Mouse (Mus musculus): Measurements from ENCODE around the gene Psmd11. TPM values are rescaled to one million over a fixed set of nuclear protein-coding genes. Genes with fewer than 3 reads are reported as not detected.

Psmd11 gene
- polyA plus RNA-seq, 1 experiment from 2014 or later, result 194 TPM

- peaks cover 17% of the 10 kb centered on the region for H3K27me3 ChIP-seq (replicated peaks)
Observed at GRCm38 (mm10) chr11:80476222-80477189, 48.1 kb downstream of the Psmd11 start, which contains the start of gene Cdk5r1. Gene Cdk5r1 (plus strand): TSS chr11:80477023.

GRCm38 (mm10) chr11:80477341-80478199, 49.2 kb downstream of the Psmd11 start:
- peak overlapping the region; percentile 81 for H3K4me3 ChIP-seq
- peak overlapping the region; percentile 86 for H3K9ac ChIP-seq
- peaks cover 21% of the 10 kb centered on the region for H3K4me1 ChIP-seq
- ATAC-seq (ENCODE audit: extremely low read depth, insufficient number of reproducible peaks, low FRiP score, low TSS enrichment), result no peak
- WGBS, result 10% methylated on average over 55 of the region's 55 CpGs
- H3K36me3 ChIP-seq, result peaks cover 24% of the 10 kb centered on the region
- H3K9me3 ChIP-seq, result no peaks in the 10 kb centered on the region
- H3K4me2 ChIP-seq, result peak overlapping the region; percentile 100
- peaks cover 17% of the 10 kb centered on the region for H3K27me3 ChIP-seq (replicated peaks)
- H3K27ac ChIP-seq (replicated peaks), result peak overlapping the region; percentile 59

More at GRCm38 (mm10) chr11:80476222-80477189, 48.1 kb downstream of the Psmd11 start, which contains the start of gene Cdk5r1:
- Histone ChIP-seq H3K4me3 (peak within 1 kb of the TSS; percentile 81), H3K9ac (peak within 1 kb of the TSS; percentile 86), H3K4me2 (peak within 1 kb of the TSS; percentile 100), H3K4me1 (peaks cover 21% of the 10 kb centered on the region), H3K36me3 (peaks cover 35% of the 10 kb centered on the region), H3K27ac (replicated peaks) (peak within 1 kb of the TSS; percentile 63), H3K9me3 (no peaks in the 10 kb centered on the region)
- ATAC-seq (ENCODE audit: extremely low read depth, insufficient number of reproducible peaks, low FRiP score, low TSS enrichment), result peak; percentile 86
- 1% methylated on average over 61 of the region's 116 CpGs for WGBS

GRCm38 (mm10) chr11:80478694-80479412, 50.4 kb downstream of the Psmd11 start:
- Histone ChIP-seq H3K27ac (replicated peaks) (no peak overlapping the region), H3K9me3 (no peaks in the 10 kb centered on the region), H3K4me3 (peak overlapping the region; percentile 8; the same call in 1 of the 2 replicates), H3K27me3 (replicated peaks) (peaks cover 27% of the 10 kb centered on the region), H3K9ac (0 out of 2 replicates have a peak overlapping the region, but pooled peaks have one; percentile 7), H3K4me2 (peak overlapping the region; percentile 100), H3K36me3 (peaks cover 13% of the 10 kb centered on the region), H3K4me1 (peaks cover 21% of the 10 kb centered on the region)
- 74% methylated on average over 14 of the region's 14 CpGs for WGBS
- ATAC-seq (ENCODE audit: extremely low read depth, insufficient number of reproducible peaks, low FRiP score, low TSS enrichment), result no peak

GRCm38 (mm10) chr11:80479425-80479824, 51.0 kb downstream of the Psmd11 start:
- Histone ChIP-seq H3K4me1 (peaks cover 21% of the 10 kb centered on the region), H3K9ac (no peak overlapping the region), H3K4me3 (no peak overlapping the region), H3K4me2 (no peak overlapping the region), H3K27me3 (replicated peaks) (peaks cover 29% of the 10 kb centered on the region), H3K27ac (replicated peaks) (no peak overlapping the region), H3K9me3 (no peaks in the 10 kb centered on the region), H3K36me3 (peaks cover 9% of the 10 kb centered on the region; the same call in 1 of the 2 replicates)
- no peak for ATAC-seq (ENCODE audit: extremely low read depth, insufficient number of reproducible peaks, low FRiP score, low TSS enrichment)
- 71% methylated on average over 5 of the region's 5 CpGs for WGBS

- Histone ChIP-seq H3K4me2 (no peak overlapping the region), H3K9ac (no peak overlapping the region), H3K9me3 (no peaks in the 10 kb centered on the region), H3K27ac (replicated peaks) (no peak overlapping the region), H3K4me3 (no peak overlapping the region), H3K27me3 (replicated peaks) (peaks cover 29% of the 10 kb centered on the region), H3K4me1 (peaks cover 22% of the 10 kb centered on the region), H3K36me3 (peaks cover 4% of the 10 kb centered on the region; the same call in 1 of the 2 replicates)
- no peak for ATAC-seq (ENCODE audit: extremely low read depth, insufficient number of reproducible peaks, low FRiP score, low TSS enrichment)
- WGBS, result 83% methylated on average over 31 of the region's 31 CpGs
Observed at GRCm38 (mm10) chr11:80479906-80480866, 51.8 kb downstream of the Psmd11 start.

GRCm38 (mm10) chr11:80481409-80482050, 53.1 kb downstream of the Psmd11 start:
- ATAC-seq (ENCODE audit: extremely low read depth, insufficient number of reproducible peaks, low FRiP score, low TSS enrichment), result no peak
- H3K4me3 ChIP-seq, result no peak overlapping the region
- no peak overlapping the region for H3K4me2 ChIP-seq
- no peak overlapping the region for H3K9ac ChIP-seq
- H3K27ac ChIP-seq (replicated peaks), result no peak overlapping the region
- no peaks in the 10 kb centered on the region for H3K9me3 ChIP-seq
- WGBS, result 75% methylated on average over 13 of the region's 13 CpGs
- H3K27me3 ChIP-seq (replicated peaks), result peaks cover 29% of the 10 kb centered on the region
- H3K36me3 ChIP-seq, result peaks cover 4% of the 10 kb centered on the region; the same call in 1 of the 2 replicates
- peaks cover 31% of the 10 kb centered on the region for H3K4me1 ChIP-seq

GRCm38 (mm10) chr11:80482347-80482746, 53.9 kb downstream of the Psmd11 start:
- WGBS, result 87% methylated on average over 10 of the region's 10 CpGs
- peaks cover 4% of the 10 kb centered on the region; the same call in 1 of the 2 replicates for H3K36me3 ChIP-seq

GRCm38 (mm10) chr11:80482921-80483320, 54.5 kb downstream of the Psmd11 start:
- no peak for ATAC-seq (ENCODE audit: extremely low read depth, insufficient number of reproducible peaks, low FRiP score, low TSS enrichment)
- no peak overlapping the region for H3K4me3 ChIP-seq
- WGBS, result 85% methylated on average over 7 of the region's 7 CpGs
- H3K36me3 ChIP-seq, result peaks cover 4% of the 10 kb centered on the region; the same call in 1 of the 2 replicates
- H3K4me2 ChIP-seq, result no peak overlapping the region
- no peak overlapping the region for H3K27ac ChIP-seq (replicated peaks)
- H3K4me1 ChIP-seq, result peaks cover 30% of the 10 kb centered on the region
- no peak overlapping the region for H3K9ac ChIP-seq
- H3K9me3 ChIP-seq, result no peaks in the 10 kb centered on the region
- H3K27me3 ChIP-seq (replicated peaks), result peaks cover 26% of the 10 kb centered on the region

More at GRCm38 (mm10) chr11:80482347-80482746, 53.9 kb downstream of the Psmd11 start:
- Histone ChIP-seq H3K27ac (replicated peaks) (no peak overlapping the region), H3K9me3 (no peaks in the 10 kb centered on the region), H3K4me2 (no peak overlapping the region), H3K4me3 (no peak overlapping the region), H3K27me3 (replicated peaks) (peaks cover 29% of the 10 kb centered on the region), H3K9ac (no peak overlapping the region), H3K4me1 (peaks cover 36% of the 10 kb centered on the region)
- no peak for ATAC-seq (ENCODE audit: extremely low read depth, insufficient number of reproducible peaks, low FRiP score, low TSS enrichment)

GRCm38 (mm10) chr11:80483536-80484067, 55.2 kb downstream of the Psmd11 start:
- Histone ChIP-seq H3K9ac (no peak overlapping the region), H3K27ac (replicated peaks) (no peak overlapping the region), H3K4me2 (no peak overlapping the region), H3K4me3 (no peak overlapping the region), H3K27me3 (replicated peaks) (peaks cover 19% of the 10 kb centered on the region), H3K36me3 (peaks cover 4% of the 10 kb centered on the region; the same call in 1 of the 2 replicates), H3K9me3 (no peaks in the 10 kb centered on the region), H3K4me1 (peaks cover 28% of the 10 kb centered on the region)
- WGBS, result 70% methylated on average over 6 of the region's 6 CpGs
- no peak for ATAC-seq (ENCODE audit: extremely low read depth, insufficient number of reproducible peaks, low FRiP score, low TSS enrichment)
